Mouse (Mus musculus) T-helper 17 cell (primary cell): ENCODE results near the gene Plpp6.
"Not testable (repeated sequence)": the region's sequence is repeated elsewhere in the genome, so short reads cannot be mapped to it uniquely, and the experiment has no call there.

Experiments used
- in situ Hi-C, 2 experiments: fragments of 300-600 bp; cut with MboI, MseI; formaldehyde crosslinking; loops; 1 replicate in 1 of 2; 2 replicates in 1 of 2; pipeline ENCODE4 v1.15.1; 2025; ENCODE audit warnings: high pct_unique_total_duplicates in 2 of 2

Gene Plpp6

GRCm38 (mm10) chr19:28982617-28983016, 18.9 kb downstream of the Plpp6 start:
- in situ Hi-C loops = no loop called here

- in situ Hi-C loops = no loop called here
Observed at GRCm38 (mm10) chr19:28989515-28989914, 25.8 kb downstream of the Plpp6 start.

- in situ Hi-C loops = no loop called here
Observed at GRCm38 (mm10) chr19:28990194-28990589, 26.4 kb downstream of the Plpp6 start, which contains the start of gene Cdc37l1. Cdc37l1 (plus strand) TSS chr19:28990352.

GRCm38 (mm10) chr19:28990590-28991221, 27.0 kb downstream of the Plpp6 start:
- in situ Hi-C loops = no loop called here

GRCm38 (mm10) chr19:28991391-28991790, 27.6 kb downstream of the Plpp6 start:
- in situ Hi-C loops = no loop called here

- in situ Hi-C loops = no loop called here
Observed at GRCm38 (mm10) chr19:28994870-28995269, 31.1 kb downstream of the Plpp6 start.

- in situ Hi-C loops = no loop called here
Observed at GRCm38 (mm10) chr19:28995366-28995765, 31.6 kb downstream of the Plpp6 start.

- in situ Hi-C loops = no loop called here
Observed at GRCm38 (mm10) chr19:28997976-28998630, 34.4 kb downstream of the Plpp6 start.

- in situ Hi-C loops = not testable (repeated sequence)
Observed at GRCm38 (mm10) chr19:29000321-29000720, 36.6 kb downstream of the Plpp6 start.

- in situ Hi-C loops = no loop called here
Observed at GRCm38 (mm10) chr19:29008069-29008706, 44.4 kb downstream of the Plpp6 start.

GRCm38 (mm10) chr19:29009046-29009445, 45.3 kb downstream of the Plpp6 start:
- in situ Hi-C loops = no loop called here

- in situ Hi-C loops = no loop called here
Observed at GRCm38 (mm10) chr19:29011355-29011990, 47.7 kb downstream of the Plpp6 start.

GRCm38 (mm10) chr19:29014466-29015055, 50.8 kb downstream of the Plpp6 start:
- in situ Hi-C loops = no loop called here

- in situ Hi-C loops = no loop called here
Observed at GRCm38 (mm10) chr19:29015410-29016203, 51.9 kb downstream of the Plpp6 start.

- in situ Hi-C loops = no loop called here
Observed at GRCm38 (mm10) chr19:29016204-29016765, 52.5 kb downstream of the Plpp6 start.
